Mouse (Mus musculus): ENCODE data around the gene Ano5. TPM values are rescaled to one million over a fixed set of nuclear protein-coding genes. Genes with fewer than 3 reads are reported as not detected.

Gene Ano5
- polyA plus RNA-seq, 1 experiment from 2014 or later = 0.01 TPM

DNA sequence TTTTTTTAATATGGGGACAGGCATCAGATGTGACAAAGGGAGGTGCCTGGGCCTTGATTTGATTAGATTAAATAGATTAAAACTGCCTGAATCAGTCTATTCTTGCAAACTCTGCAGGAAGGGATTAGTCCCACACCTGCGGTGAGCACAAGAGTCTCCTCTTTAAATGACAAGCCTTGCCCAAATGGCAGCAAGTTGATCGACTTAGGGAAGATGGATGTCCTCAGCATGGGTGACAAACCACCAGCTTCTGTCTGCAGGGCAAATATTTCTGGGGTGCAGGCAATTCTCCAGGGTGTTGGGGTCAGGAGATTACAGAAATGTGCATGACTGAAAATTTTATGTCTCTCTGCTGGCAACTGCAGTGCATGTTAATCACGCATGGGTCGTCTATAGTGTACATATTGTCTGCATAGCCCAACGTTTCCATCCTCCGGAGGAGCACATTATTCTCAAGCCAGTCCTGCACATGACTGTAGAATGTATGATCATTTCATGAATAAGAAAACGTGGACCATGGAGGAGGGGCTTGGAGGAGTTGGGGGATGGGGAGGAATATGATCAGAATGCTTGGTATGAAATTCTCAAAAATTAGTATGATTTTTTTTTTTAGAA is 122.5 kb downstream of the Ano5 start:
- 8% methylated on average over 7 of the region's 7 CpGs for WGBS
- no peak overlapping the region for H3K27ac ChIP-seq
- H3K36me3 ChIP-seq = no peaks in the 10 kb centered on the region
- H3K27me3 ChIP-seq (ENCODE audit: low read depth, poor library complexity, severe bottlenecking) = peaks cover 50% of the 10 kb centered on the region
- no peaks in the 10 kb centered on the region for H3K4me1 ChIP-seq
- H3K4me3 ChIP-seq = no peak overlapping the region
- no peak for DNase-seq (ENCODE audit: low spot score)
- H3K9me3 ChIP-seq (replicated peaks) = no peaks in the 10 kb centered on the region

Other genes with a start within 250 kb of the Ano5 start
- gene Slc17a6, start 111.0 kb downstream of the Ano5 start, polyA plus RNA-seq (2016; fragmentation: Nextera tagmentation; extraction: Ambion mirVana) = not detected in 2 replicates